Mouse (Mus musculus) myocyte (in vitro differentiated cells): ENCODE results near the gene Atl3.

Experiments used
- CEBPB ChIP-seq: IDR thresholded peaks from 2 replicates; pipeline ENCODE4 v1.6.1; 2011; ENCODE audit warnings: mild to moderate bottlenecking, moderate library complexity; ENCODE audit not compliant: poor library complexity, insufficient read depth, severe bottlenecking
- E2F4 ChIP-seq: IDR thresholded peaks from one replicate; pipeline ENCODE4 v1.6.1; 2011; ENCODE audit warnings: mild to moderate bottlenecking, control low read depth, moderate library complexity; ENCODE audit not compliant: insufficient read depth
- MAX ChIP-seq: IDR thresholded peaks from one replicate; pipeline ENCODE4 v1.6.1; 2011; ENCODE audit warnings: low read depth, mild to moderate bottlenecking, control low read depth
- MYOD1 ChIP-seq, 3 experiments: IDR thresholded peaks; one replicate each; pipeline ENCODE4 v1.6.1; 2011; ENCODE audit warnings: control low read depth in 2 of 3, low read depth in 2 of 3, mild to moderate bottlenecking in 2 of 3, moderate library complexity in 1 of 3; ENCODE audit not compliant: insufficient read length in 2 of 3, control insufficient read depth in 1 of 3
- MYOG ChIP-seq, 3 experiments: IDR thresholded peaks; one replicate each; pipeline ENCODE4 v1.6.1; 2011; ENCODE audit warnings: control low read depth in 2 of 3, low read depth in 2 of 3, mild to moderate bottlenecking in 2 of 3; ENCODE audit not compliant: insufficient read length in 2 of 3, control insufficient read depth in 1 of 3, insufficient read depth in 1 of 3
- POLR2A ChIP-seq: IDR thresholded peaks from one replicate; pipeline ENCODE4 v1.6.1; 2011; ENCODE audit warnings: low read depth, mild to moderate bottlenecking, control low read depth, moderate library complexity; ENCODE audit not compliant: insufficient read length
- POLR2AphosphoS2 ChIP-seq: IDR thresholded peaks from one replicate; pipeline ENCODE4 v1.6.1; 2011; ENCODE audit warnings: low read depth, control low read depth; ENCODE audit not compliant: insufficient read length
- TCF12 ChIP-seq: IDR thresholded peaks from one replicate; pipeline ENCODE4 v1.6.1; 2011; ENCODE audit warnings: mild to moderate bottlenecking, control low read depth; ENCODE audit not compliant: poor library complexity, insufficient read depth, severe bottlenecking
- TCF3 ChIP-seq: IDR thresholded peaks from one replicate; pipeline ENCODE4 v1.6.1; 2011; ENCODE audit warnings: low read depth, control low read depth; ENCODE audit not compliant: insufficient read length
- USF1 ChIP-seq: IDR thresholded peaks from one replicate; pipeline ENCODE4 v1.6.1; 2011; ENCODE audit warnings: low read depth, mild to moderate bottlenecking, control low read depth, moderate library complexity

DNA sequence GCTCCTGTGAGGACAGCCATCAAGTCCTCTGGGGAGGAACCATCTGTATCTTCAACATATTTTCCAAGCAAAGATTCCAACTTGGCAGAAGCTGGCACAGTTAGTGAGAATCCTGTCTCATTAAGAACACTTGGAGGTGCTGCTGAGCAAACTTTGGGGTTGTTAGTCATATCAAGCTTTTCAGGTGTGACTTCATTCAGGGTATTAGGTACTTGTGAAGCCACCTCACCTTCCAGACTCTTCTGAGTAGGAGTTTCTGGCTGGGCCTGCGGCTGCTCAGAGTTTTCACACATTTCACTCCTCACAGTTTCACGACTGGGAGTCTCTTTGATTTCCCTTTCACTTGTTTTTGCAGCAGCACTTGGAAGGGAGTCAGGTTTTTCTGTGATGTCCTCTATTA, 37.0 kb upstream of the Atl3 start:
- TF ChIP-seq MYOD1 (IDR thresholded peaks at IDR 0.05; ENCODE audit: control insufficient read depth in 1 of 3, insufficient read length in 2 of 3, low read depth in 2 of 3) = no peak
- no peak for TF ChIP-seq TCF3
- TF ChIP-seq POLR2A = no peak
- no peak for TF ChIP-seq MYOG (IDR thresholded peaks at IDR 0.05; ENCODE audit: control insufficient read depth in 1 of 3, insufficient read depth in 1 of 3, insufficient read length in 2 of 3, low read depth in 2 of 3)
- TF ChIP-seq TCF12 = no peak
- TF ChIP-seq MAX = no peak
- TF ChIP-seq POLR2AphosphoS2 = no peak
- TF ChIP-seq E2F4 = no peak
- TF ChIP-seq USF1 = no peak
- no peak for TF ChIP-seq CEBPB
